Mouse (Mus musculus) kidney, postnatal 36 days (tissue): Measurements from ENCODE around the gene Smyd1.

Experiments used
- DNase-seq, 2 experiments: peaks; one replicate each; pipeline ENCODE4 v3.0.0; 2021 to 2022; ENCODE audit warnings: mixed read lengths in 2 of 2

Smyd1 gene

GRCm38 (mm10) chr6:71258562-71258961 is 63.5 kb downstream of the Smyd1 start:
- no peak for DNase-seq

GRCm38 (mm10) chr6:71257375-71257774 is 64.7 kb downstream of the Smyd1 start:
- no peak for DNase-seq

GRCm38 (mm10) chr6:71256166-71256565 is 65.9 kb downstream of the Smyd1 start:
- DNase-seq: no peak

- no peak for DNase-seq
Observed at GRCm38 (mm10) chr6:71254456-71254855, 67.6 kb downstream of the Smyd1 start.

GRCm38 (mm10) chr6:71250951-71251350 is 71.1 kb downstream of the Smyd1 start:
- no peak for DNase-seq

GRCm38 (mm10) chr6:71249615-71250014 is 72.4 kb downstream of the Smyd1 start:
- DNase-seq: no peak

GRCm38 (mm10) chr6:71248420-71248819 is 73.6 kb downstream of the Smyd1 start:
- no peak for DNase-seq

GRCm38 (mm10) chr6:71243258-71243657 is 78.8 kb downstream of the Smyd1 start:
- DNase-seq: no peak

GRCm38 (mm10) chr6:71242811-71243210 is 79.2 kb downstream of the Smyd1 start:
- no peak for DNase-seq

- no peak for DNase-seq
Observed at GRCm38 (mm10) chr6:71240831-71241230, 81.2 kb downstream of the Smyd1 start.

GRCm38 (mm10) chr6:71239069-71239750 is 82.8 kb downstream of the Smyd1 start:
- DNase-seq: no peak

GRCm38 (mm10) chr6:71237031-71237431 is 85.0 kb downstream of the Smyd1 start:
- DNase-seq: peak; percentile 50 to 52

GRCm38 (mm10) chr6:71236506-71236905 is 85.5 kb downstream of the Smyd1 start:
- DNase-seq: peak; percentile 71 to 80

- peak in 1 of 2 experiments; percentile 10 for DNase-seq
Observed at GRCm38 (mm10) chr6:71235944-71236343, 86.1 kb downstream of the Smyd1 start.

- DNase-seq: no peak
Observed at GRCm38 (mm10) chr6:71235121-71235520, 86.9 kb downstream of the Smyd1 start.

- peak in 1 of 2 experiments; percentile 26 for DNase-seq
Observed at GRCm38 (mm10) chr6:71227157-71227770, 94.8 kb downstream of the Smyd1 start.

- no peak for DNase-seq
Observed at GRCm38 (mm10) chr6:71226544-71226943, 95.5 kb downstream of the Smyd1 start.

- no peak for DNase-seq
Observed at GRCm38 (mm10) chr6:71224184-71224943, 97.7 kb downstream of the Smyd1 start.

- DNase-seq: no peak
Observed at GRCm38 (mm10) chr6:71221501-71221900, 100.5 kb downstream of the Smyd1 start.

GRCm38 (mm10) chr6:71212471-71212870 is 109.6 kb downstream of the Smyd1 start:
- DNase-seq: no peak

GRCm38 (mm10) chr6:71211917-71212316 is 110.1 kb downstream of the Smyd1 start:
- DNase-seq: no peak

GRCm38 (mm10) chr6:71208691-71209090 is 113.3 kb downstream of the Smyd1 start:
- DNase-seq: no peak

GRCm38 (mm10) chr6:71204166-71204565 is 117.9 kb downstream of the Smyd1 start:
- no peak for DNase-seq

GRCm38 (mm10) chr6:71203674-71204073 is 118.4 kb downstream of the Smyd1 start:
- no peak for DNase-seq
